Mouse (Mus musculus): ENCODE data around the gene Sco1.

DNA sequence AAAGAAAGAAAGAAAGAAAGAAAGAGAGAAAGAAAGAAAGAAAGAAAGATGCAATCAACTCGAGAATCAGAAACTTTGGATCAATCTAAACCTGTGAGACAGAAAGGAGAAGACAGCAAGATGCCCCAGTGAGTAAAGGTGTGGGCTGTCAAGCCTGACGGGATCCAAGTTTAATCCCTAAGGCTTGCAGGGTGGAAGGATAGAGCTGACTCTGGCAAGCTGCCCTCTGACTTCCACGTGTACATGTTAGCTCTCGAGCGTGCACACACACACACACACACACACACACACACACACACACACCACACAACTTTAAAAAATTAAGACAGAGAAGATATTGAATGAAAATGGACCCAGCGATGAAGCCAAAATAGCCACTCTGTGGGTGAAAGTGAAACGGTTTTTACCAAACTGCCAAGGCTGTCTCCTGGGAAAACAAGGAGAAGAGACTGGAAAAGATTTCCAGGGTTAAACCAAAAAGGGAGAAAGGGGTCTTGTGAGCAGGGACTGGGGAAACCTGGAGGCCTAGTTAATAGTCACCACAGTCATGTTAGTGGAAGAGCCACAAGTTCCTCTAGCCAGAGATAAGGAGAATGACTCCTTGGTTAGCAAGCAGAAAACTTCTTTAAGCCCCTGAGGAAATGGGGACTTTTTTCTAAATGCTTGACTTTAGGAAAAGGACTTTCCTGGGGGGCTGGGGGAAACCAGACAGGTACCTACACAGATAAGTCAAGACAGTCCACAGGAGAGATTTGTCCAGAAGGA is 32.6 kb upstream of the Sco1 start:
- TF ChIP-seq TAL1 (IDR thresholded peaks at IDR 0.05; ENCODE audit: low read length) (no peak), GATA1 (IDR thresholded peaks at IDR 0.05; ENCODE audit: low read length) (no peak)

Data from erythroblast, embryonic 14.5 days (primary cell).